In the genomic region with DNA sequence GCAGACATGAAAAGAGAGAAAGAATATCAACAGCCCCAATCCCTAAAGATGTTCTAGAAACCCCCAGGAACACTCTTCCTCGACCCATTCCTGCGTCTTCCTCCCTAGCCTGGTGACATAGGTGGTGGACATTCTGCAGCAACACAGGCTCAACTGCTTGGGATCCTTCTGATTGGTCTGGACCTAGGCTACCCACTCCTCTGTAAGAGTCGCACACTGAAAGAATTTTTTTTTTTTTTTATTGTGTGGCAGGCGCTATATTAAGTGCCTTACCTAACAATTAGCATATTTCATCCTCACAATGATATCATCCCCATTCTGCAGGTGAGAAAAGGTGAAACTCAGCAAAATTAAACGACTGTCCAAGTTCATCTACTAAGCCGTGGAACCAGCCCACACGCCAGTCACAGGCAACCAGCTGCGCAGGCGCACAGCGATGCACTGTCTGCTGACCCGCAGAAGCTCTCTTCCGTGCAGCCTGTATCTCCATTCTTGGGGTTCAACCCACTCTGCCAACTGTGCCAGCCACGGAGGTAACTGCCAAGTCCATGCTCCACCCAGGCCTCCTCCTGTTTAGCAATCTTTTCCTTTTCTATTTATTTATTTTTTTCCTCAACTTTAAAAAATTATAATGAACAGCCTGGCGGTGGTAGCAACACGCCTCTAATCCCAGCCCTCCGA, we compare ENCODE assay signal across 17 mouse cellular contexts. TPM values are rescaled to one million over a fixed set of nuclear protein-coding genes. Genes with fewer than 3 reads are reported as not detected.
DNase-seq lines count a peak whose midpoint lies in the region; ATAC-seq and TF ChIP-seq lines count a peak whose summit lies in the region.
"Had no signal": no experiment of that assay in that cellular context is flagged by ENCODE, and none has a peak within 500 bp of the region (broad histone marks: within the 10 kb centered on the region; RNA-seq: fewer than 3 reads in every experiment).

No protein-coding gene starts in this region.

- TF ChIP-seq POLR2A in CH12.LX (IDR thresholded peaks at IDR 0.05; ENCODE audit: low read depth, low read length) (peak; percentile 62; the same call in 1 of the 2 replicates), ES-Bruce4 (IDR thresholded peaks at IDR 0.05; ENCODE audit: insufficient read depth, low read length) (no peak)

- TF ChIP-seq RAD21 in CH12.LX (IDR thresholded peaks at IDR 0.05; ENCODE audit: low read depth, low read length) = no peak; the same call in 1 of the 2 replicates

- dilution Hi-C loops in CH12.LX (cut with MboI; ENCODE audit: extremely low pct_ligation_motif_present, extremely low pct_unique_long_range_greater_than_20kb, low sequenced_read_pairs) = no loop called here

- H3K79me2 ChIP-seq in CH12.LX (replicated peaks; ENCODE audit: control insufficient read depth, extremely low read depth, insufficient read depth, poor library complexity, severe bottlenecking) = peaks cover 17% of the 10 kb centered on the region

- H3K9ac ChIP-seq in CH12.LX (ENCODE audit: insufficient read depth, low read depth) (peak overlapping the region; percentile 65), ES-Bruce4 (ENCODE audit: low read depth, poor library complexity, severe bottlenecking) (peak overlapping the region; percentile 27)
- H3K9ac ChIP-seq in hindbrain, embryonic 11.5 days (ENCODE audit: low read depth, low read length) = no peak overlapping the region
- H3K9ac ChIP-seq: embryonic facial prominence, embryonic 12.5 days; heart, embryonic 12.5 days; limb, embryonic 12.5 days; midbrain, embryonic 12.5 days had no signal

- in situ Hi-C loops in CH12.LX (cut with MboI; ENCODE audit: low pct_ligation_motif_present, low pct_unique_long_range_greater_than_20kb, low sequenced_read_pairs) = loop anchor here (5.0 kb wide), 1 partner anchor 58 kb away; no protein-coding TSS in a partner anchor

- H3K4me1 ChIP-seq in CH12.LX (ENCODE audit: control insufficient read depth in 1 of 2, insufficient read depth in 2 of 2) = peaks cover 28 to 54% of the 10 kb centered on the region in 2 experiments
- H3K4me1 ChIP-seq in ES-Bruce4 (ENCODE audit: control insufficient read depth, insufficient read depth, low read length) = peaks cover 12% of the 10 kb centered on the region
- no peaks in the 10 kb centered on the region; the same call in 1 of the 2 replicates for H3K4me1 ChIP-seq in hindbrain, embryonic 11.5 days (replicated peaks; ENCODE audit: control insufficient read depth, insufficient read depth, low read length)

- peak overlapping the region; percentile 94 for H3K4me2 ChIP-seq in CH12.LX (ENCODE audit: insufficient read depth, low read depth, poor library complexity, severe bottlenecking)
- no peak overlapping the region for H3K4me2 ChIP-seq in hindbrain, embryonic 11.5 days (replicated peaks; ENCODE audit: low read depth, low read length)
- H3K4me2 ChIP-seq: embryonic facial prominence, embryonic 12.5 days; heart, embryonic 12.5 days; limb, embryonic 12.5 days; midbrain, embryonic 12.5 days had no signal

- no peak for TF ChIP-seq EP300 in CH12.LX (IDR thresholded peaks at IDR 0.05; ENCODE audit: low read length)
- TF ChIP-seq EP300 in ES-Bruce4 (IDR thresholded peaks at IDR 0.05; ENCODE audit: insufficient read depth, low read depth, low read length) = no peak

- H3K27ac ChIP-seq in CH12.LX (ENCODE audit: insufficient read depth, low read depth) = peak overlapping the region; percentile 60
- H3K27ac ChIP-seq in ES-Bruce4 (ENCODE audit: insufficient read depth, low read length) = 0 out of 2 replicates have a peak overlapping the region, but pooled peaks have one; percentile 11
- no peak overlapping the region for H3K27ac ChIP-seq in hindbrain, embryonic 11.5 days (ENCODE audit: low read depth, low read length)
- H3K27ac ChIP-seq: embryonic facial prominence, embryonic 12.5 days; limb, embryonic 12.5 days; macrophage; midbrain, embryonic 12.5 days; stomach, postnatal 0 days had no signal

- TF ChIP-seq CTCF in CH12.LX (conservative IDR thresholded peaks at IDR 0.05 in 1 of 2, IDR thresholded peaks at IDR 0.05 in 1 of 2; ENCODE audit: low read depth in 2 of 2, low read length in 2 of 2) (no peak), ES-Bruce4 (IDR thresholded peaks at IDR 0.05; ENCODE audit: low read depth, low read length) (no peak)

- H3K36me3 ChIP-seq in CH12.LX (replicated peaks in 1 of 2; ENCODE audit: control insufficient read depth in 1 of 2, insufficient read depth in 1 of 2, low read length in 1 of 2) = no peaks in the 10 kb centered on the region
- no peaks in the 10 kb centered on the region for H3K36me3 ChIP-seq in ES-Bruce4 (ENCODE audit: control insufficient read depth, insufficient read depth, low read length, poor library complexity, severe bottlenecking)
- no peaks in the 10 kb centered on the region for H3K36me3 ChIP-seq in hindbrain, embryonic 11.5 days (ENCODE audit: control insufficient read depth, insufficient read depth, low read length)
- H3K36me3 ChIP-seq: embryonic facial prominence, embryonic 12.5 days; heart, embryonic 12.5 days; limb, embryonic 12.5 days; midbrain, embryonic 12.5 days had no signal

- DNase-seq in layer of hippocampus, adult 18-20 months (ENCODE audit: low spot score in 2 of 2) = peak; percentile 56 to 73
- DNase-seq in layer of hippocampus, postnatal 14 days (ENCODE audit: low spot score in 2 of 2) = no peak
- DNase-seq in CH12.LX (ENCODE audit: extremely low read depth) (peak; percentile 79), adipocyte (ENCODE audit: low spot score) (peak; percentile 82)
- DNase-seq in right cerebral cortex, postnatal 25 days = no peak
- DNase-seq in embryo, embryonic 11 days = no peak
- DNase-seq in hindbrain, embryonic 11.5 days (ENCODE audit: low spot score) = no peak
- DNase-seq: heart, postnatal 4 days; thymus, postnatal 36 days had no signal

- H3K9me3 ChIP-seq in CH12.LX (replicated peaks; ENCODE audit: low read length) (no peaks in the 10 kb centered on the region), ES-Bruce4 (replicated peaks; ENCODE audit: control insufficient read depth, insufficient read depth, low read length, poor library complexity, severe bottlenecking) (no peaks in the 10 kb centered on the region)
- no peaks in the 10 kb centered on the region for H3K9me3 ChIP-seq in hindbrain, embryonic 11.5 days (ENCODE audit: control insufficient read depth, low read length)
- H3K9me3 ChIP-seq: embryonic facial prominence, embryonic 12.5 days; heart, embryonic 12.5 days; limb, embryonic 12.5 days; midbrain, embryonic 12.5 days had no signal

- 94% methylated on average over 16 of the region's 16 CpGs for WGBS in hindbrain, embryonic 11.5 days

- H3K4me3 ChIP-seq in CH12.LX (replicated peaks in 1 of 3; ENCODE audit: low read depth in 2 of 3, low read length in 2 of 3, poor library complexity in 1 of 3) (peak overlapping the region; percentile 27 to 50 (median 47)), ES-Bruce4 (ENCODE audit: low read depth, low read length) (peak overlapping the region; percentile 33)
- no peak overlapping the region for H3K4me3 ChIP-seq in hindbrain, embryonic 11.5 days (ENCODE audit: low read depth, low read length)
- H3K4me3 ChIP-seq: embryonic facial prominence, embryonic 12.5 days; heart, embryonic 12.5 days; limb, embryonic 12.5 days; midbrain, embryonic 12.5 days; myocyte had no signal

- ATAC-seq in hindbrain, embryonic 11.5 days (ENCODE audit: low FRiP score) = no peak

- H3K27me3 ChIP-seq in CH12.LX (replicated peaks) (no peaks in the 10 kb centered on the region), ES-Bruce4 (ENCODE audit: control insufficient read depth, insufficient read depth, low read length, poor library complexity, severe bottlenecking) (no peaks in the 10 kb centered on the region)
- H3K27me3 ChIP-seq in hindbrain, embryonic 11.5 days (ENCODE audit: control insufficient read depth, insufficient read depth, low read length) = no peaks in the 10 kb centered on the region
- H3K27me3 ChIP-seq: embryonic facial prominence, embryonic 12.5 days; heart, embryonic 12.5 days; limb, embryonic 12.5 days had no signal

TF ChIP-seq in CH12.LX, 34 proteins besides CTCF, POLR2A, EP300 and RAD21 (continues in another document):
- TF ChIP-seq UBTF (IDR thresholded peaks at IDR 0.05; ENCODE audit: low read depth, low read length) (no peak), CHD1 (IDR thresholded peaks at IDR 0.05; ENCODE audit: low read depth, low read length) (no peak), POLR2AphosphoS2 (IDR thresholded peaks at IDR 0.05; ENCODE audit: low read depth, low read length) (no peak), KAT2A (IDR thresholded peaks at IDR 0.05; ENCODE audit: insufficient replicate concordance, low read length) (no peak), IRF4 (IDR thresholded peaks at IDR 0.05; ENCODE audit: low read depth, low read length) (no peak), E2F4 (IDR thresholded peaks at IDR 0.05; ENCODE audit: insufficient replicate concordance, low read depth, low read length) (no peak), PAX5 (IDR thresholded peaks at IDR 0.05; ENCODE audit: low read length) (no peak), NRF1 (IDR thresholded peaks at IDR 0.05; ENCODE audit: low read depth, low read length) (peak; percentile 95), ZMIZ1 (IDR thresholded peaks at IDR 0.05; ENCODE audit: low read depth, low read length) (no peak), ZNF384 (IDR thresholded peaks at IDR 0.05; ENCODE audit: low read depth, low read length) (no peak), MAX (IDR thresholded peaks at IDR 0.05; ENCODE audit: low read length) (no peak), CHD2 (IDR thresholded peaks at IDR 0.05; ENCODE audit: low read length) (no peak), USF2 (conservative IDR thresholded peaks at IDR 0.05; ENCODE audit: low read depth, low read length) (no peak), SMC3 (IDR thresholded peaks at IDR 0.05; ENCODE audit: low read depth, low read length) (no peak), MAFK (IDR thresholded peaks at IDR 0.05; ENCODE audit: insufficient replicate concordance, low read length) (peak; percentile 48; the same call in 1 of the 2 replicates), USF1 (IDR thresholded peaks at IDR 0.05; ENCODE audit: low read depth, low read length) (no peak), ETS1 (conservative IDR thresholded peaks at IDR 0.05; ENCODE audit: low read depth, low read length) (0 out of 2 replicates have a peak, but pooled peaks have one; percentile 10), SIN3A (IDR thresholded peaks at IDR 0.05; ENCODE audit: low read length) (no peak; the same call in 1 of the 2 replicates), BHLHE40 (IDR thresholded peaks at IDR 0.05; ENCODE audit: low read depth, low read length) (no peak), JUN (IDR thresholded peaks at IDR 0.05; ENCODE audit: insufficient read depth, low read depth, low read length) (no peak)

RNA-seq across cellular contexts. Expression of gene Myh9, which starts 3.1 kb away (rescaled TPM):
- total RNA-seq in layer of hippocampus, adult 18-20 months (2021) = 10 to 100 TPM; 86.7 to 88.3 TPM
- total RNA-seq in layer of hippocampus, postnatal 14 days (2021) = 10 to 100 TPM; 80.9 to 86.7 TPM
- 128 and 146 TPM in 2 replicates for total RNA-seq in CH12.LX (2012; rRNA removed)
- 43.8 and 46.4 TPM in 2 replicates for total RNA-seq in CH12.LX (2014; rRNA removed)
- polyA plus RNA-seq in CH12.LX (2012; ENCODE audit: insufficient read length, low read depth) = 165 and 178 TPM in 2 replicates
- 584 and 601 TPM in 2 replicates for polyA plus RNA-seq in ES-Bruce4 (2011; ENCODE audit: insufficient read depth, insufficient read length, low read depth, missing spikeins)
- 20.7 and 29.8 TPM in 2 replicates for polyA plus RNA-seq in hindbrain, embryonic 11.5 days (2014; fragmentation: Nextera tagmentation; extraction: Ambion mirVana)

Comparison
In these comparisons a context has a peak if more than half of its experiments do, and no peak if none do; other contexts are left out.
1. DNase-seq: peak in layer of hippocampus, adult 18-20 months (2 of 2), CH12.LX (single experiment) and adipocyte (single experiment); none in layer of hippocampus, postnatal 14 days (0 of 2), right cerebral cortex, postnatal 25 days (single experiment), embryo, embryonic 11 days (single experiment) and hindbrain, embryonic 11.5 days (single experiment).